Mouse (Mus musculus): ENCODE results near the gene Ccdc3.

The Ccdc3 gene

DNA sequence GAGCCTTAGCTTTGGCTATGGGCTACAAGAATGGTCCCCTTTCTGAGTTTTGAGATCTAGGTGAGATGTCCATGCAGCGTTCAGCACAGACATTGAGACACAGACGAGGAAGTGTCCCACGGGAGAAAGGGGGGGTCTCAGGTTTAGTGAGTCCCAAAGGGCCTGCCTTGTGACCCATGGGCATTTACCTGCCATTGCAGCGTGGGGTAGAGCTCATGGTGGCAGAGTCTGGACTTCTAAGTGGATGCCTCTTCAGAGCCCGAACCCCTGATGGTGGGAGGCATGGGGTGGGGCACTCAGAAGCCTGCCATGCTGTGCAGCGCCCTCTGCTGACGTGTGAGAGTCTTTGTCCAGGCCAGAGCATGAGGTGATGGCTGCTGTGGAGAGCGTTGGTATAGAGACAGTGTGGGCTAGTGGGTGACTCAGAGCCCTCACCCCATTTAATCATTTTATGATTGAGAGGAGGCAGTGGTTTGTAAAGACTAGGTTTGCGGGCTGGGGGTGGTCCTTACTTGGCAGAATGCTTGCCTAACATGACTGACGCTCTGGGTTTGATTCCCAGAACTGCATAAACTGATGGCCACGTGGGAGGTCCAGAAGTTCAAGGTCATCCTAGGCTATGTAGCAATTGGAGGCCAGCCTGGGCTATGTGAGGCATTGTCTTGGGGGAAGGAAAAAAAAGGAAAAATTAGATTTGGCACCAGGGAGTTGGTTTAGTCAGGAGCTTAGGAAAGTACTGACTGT lies 23.6 kb downstream of the Ccdc3 start:
- DNase-seq (ENCODE audit: low read depth, low spot score): peak; percentile 65

DNA sequence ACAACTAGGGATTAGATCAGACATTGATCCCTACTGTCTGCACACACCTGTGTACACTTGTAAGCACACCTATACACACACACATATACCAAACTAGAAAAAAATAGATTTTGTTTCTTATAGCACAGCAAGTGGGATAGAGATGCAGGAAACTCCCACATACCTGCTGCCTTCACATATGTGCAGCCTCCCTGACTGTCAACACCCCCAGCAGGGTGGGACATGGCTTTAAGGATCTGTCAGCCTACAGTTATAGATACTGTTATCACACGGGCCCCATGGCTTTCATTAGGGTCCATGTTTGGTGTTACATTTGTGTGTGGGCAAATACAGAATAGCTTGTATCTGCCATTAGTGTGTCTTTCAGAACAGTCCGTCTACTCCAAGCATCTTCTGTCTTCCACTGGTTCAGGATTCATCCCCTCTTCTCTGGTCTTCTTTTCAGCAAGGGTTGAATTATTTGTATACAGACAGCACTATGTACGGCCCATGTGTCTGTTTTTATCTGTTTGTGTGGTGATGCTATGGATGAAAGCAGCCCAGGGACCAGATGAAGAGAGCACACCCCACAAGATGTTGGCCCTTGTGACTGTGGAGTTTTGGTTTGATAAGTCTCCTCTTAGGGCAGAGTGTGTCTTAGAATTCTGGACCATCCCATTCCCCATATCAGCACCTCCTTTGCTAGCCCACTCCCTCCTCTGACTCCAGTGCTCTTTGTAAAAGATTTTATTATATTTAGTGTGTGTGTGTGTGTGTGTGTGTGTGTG lies 24.5 kb downstream of the Ccdc3 start:
- no peak for DNase-seq (ENCODE audit: low read depth, low spot score)

DNA sequence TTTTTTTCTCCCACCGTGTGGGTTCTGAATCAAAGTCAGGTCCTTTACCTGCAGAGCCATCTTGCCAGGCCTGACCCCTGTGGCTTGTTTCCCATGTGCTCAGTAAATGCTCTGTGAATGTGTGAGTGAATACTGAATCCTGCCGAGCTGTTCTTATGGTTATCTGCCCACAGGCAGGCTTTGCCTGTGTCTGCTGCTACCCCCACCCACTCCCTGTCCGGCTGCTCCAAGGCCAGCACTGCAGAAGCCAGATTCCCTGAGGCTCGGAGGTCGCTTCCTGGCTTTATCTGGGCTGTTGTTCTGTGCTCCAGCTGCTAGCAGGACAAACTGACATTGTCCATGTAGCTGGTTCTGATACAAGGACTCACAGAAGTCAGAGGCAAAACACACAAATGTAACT lies 25.2 kb downstream of the Ccdc3 start:
- DNase-seq (ENCODE audit: low read depth, low spot score): peak; percentile 54

DNA sequence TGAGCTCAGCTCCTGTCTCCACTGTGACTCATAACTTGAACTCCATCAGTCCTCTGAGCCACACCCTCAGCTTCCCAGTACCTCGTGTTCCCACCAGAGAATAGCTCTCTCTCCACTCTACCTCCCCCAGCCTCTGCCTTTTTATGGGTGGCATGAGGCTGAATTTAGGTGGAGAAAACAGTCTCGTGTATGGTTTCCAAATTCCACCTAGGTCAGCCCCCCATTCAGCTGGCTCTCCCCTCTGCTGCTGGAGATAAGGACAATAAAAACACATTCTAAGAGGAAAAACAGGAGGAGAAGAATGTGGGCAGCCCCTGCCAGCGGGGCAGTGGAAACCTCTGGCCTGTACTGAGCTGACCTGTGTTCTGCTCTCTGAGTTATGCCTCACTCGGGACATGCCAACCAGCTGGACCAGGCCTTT lies 28.4 kb downstream of the Ccdc3 start:
- DNase-seq (ENCODE audit: low read depth, low spot score): no peak

DNA sequence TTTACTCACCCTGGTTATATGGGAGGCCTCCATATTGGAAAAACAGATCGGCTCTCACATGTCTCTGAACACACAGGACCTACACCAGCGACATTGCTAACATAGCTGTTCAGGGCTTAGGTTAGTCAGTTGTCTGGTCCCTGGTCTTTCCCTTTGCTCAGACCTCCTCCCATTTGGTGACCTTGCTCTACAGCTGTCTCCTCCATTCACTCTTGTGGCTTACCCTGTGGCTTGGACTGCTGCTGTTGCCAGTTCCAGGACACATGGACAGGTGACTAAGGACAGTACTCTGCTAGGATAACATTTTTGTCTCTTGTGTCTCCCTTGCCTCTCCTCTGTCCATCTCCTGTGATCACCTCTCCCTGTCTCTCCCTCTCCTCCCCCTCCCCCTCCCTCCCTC lies 29.2 kb downstream of the Ccdc3 start:
- DNase-seq (ENCODE audit: low read depth, low spot score): no peak

DNA sequence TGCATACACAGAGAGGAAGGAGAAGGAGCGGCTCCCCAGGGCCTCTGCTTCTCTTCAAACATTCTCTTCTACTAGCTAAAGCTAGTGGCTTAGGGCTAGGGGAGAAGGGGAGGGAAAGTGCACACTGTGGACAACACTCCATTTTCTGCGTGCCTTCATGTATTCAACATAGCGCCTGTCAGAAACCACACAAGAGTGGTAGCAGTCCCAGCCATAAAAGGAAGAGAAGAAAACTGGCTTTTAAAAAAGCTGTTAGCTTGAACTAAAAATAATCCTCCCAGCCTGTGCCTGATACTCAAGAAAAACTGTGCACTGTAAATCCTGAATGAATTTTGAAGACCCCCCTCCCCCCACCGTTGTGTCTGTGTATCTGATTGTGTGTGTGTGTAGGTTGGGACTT lies 33.2 kb downstream of the Ccdc3 start:
- no peak for DNase-seq (ENCODE audit: low read depth, low spot score)

DNA sequence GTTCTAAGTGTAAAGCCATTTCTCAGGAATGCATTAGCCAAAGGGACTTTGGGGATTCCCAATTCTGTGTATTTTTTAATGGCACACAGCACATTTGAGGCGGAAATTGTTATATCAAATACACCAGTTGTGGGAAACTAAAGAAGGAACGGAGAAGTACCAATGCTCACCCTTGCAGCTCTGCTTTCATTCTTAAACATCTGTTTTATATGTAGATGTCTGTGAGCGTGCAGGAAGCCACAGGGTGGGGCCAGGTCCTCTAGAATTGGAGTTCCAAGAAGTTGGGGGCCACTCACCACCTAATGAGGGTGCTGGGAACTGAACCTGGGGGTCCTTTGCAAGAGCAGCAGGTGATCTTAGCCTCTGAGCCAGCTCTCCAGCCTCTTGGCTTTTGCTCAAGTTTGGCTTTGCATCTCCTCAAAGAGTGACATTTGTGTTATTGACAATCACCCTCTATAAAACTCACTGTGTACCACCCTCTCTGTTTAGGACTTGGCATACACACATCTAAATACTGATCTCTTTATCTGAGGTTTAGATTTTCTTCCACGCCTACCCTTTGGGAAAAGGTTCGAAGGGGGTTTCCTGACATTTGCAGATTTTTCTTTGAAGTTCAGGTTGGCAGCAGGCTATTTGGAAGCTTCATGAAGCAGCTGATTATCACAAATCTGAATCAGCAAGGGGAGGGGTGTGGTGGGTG lies 33.9 kb downstream of the Ccdc3 start:
- DNase-seq (ENCODE audit: low read depth, low spot score): peak; percentile 67

DNA sequence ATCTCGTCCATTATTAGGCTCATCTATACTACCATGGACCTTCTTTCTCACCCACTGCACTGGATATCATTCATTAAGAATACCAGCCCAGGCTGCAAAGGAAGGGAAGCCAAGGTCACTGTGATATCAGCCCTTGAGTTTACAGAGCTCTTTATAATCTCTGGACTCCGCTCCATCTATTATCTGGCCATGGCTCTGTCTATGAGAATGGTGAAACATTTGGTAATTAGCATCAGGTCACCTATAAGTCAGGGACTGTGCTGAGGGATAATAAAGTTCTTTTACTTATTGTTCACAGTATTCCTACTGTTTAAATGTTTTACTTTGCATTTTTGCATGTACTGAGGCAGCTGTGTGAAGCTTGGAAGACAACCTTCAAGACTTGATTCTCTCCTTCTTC lies 35.2 kb downstream of the Ccdc3 start:
- no peak for DNase-seq (ENCODE audit: low read depth, low spot score)

DNA sequence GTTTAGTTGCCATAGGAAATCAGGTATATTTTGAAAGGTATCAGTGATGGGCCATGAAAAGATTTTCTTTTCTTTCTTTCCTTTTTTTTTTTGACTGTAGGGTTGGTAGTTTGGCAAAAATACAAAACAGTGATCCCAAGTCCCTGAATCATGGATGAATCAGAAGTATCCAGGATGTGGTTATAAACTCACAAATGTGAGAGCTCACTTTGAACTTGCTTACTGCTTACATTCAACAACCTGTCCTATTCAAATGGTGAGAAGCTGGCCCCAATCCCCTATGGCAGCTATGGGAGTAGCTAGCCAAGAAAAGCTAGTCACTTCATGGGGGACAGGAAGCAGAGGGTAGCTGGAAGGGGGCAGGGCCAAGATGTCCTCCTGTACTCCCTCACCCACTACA lies 37.1 kb downstream of the Ccdc3 start:
- DNase-seq (ENCODE audit: low read depth, low spot score): no peak

DNA sequence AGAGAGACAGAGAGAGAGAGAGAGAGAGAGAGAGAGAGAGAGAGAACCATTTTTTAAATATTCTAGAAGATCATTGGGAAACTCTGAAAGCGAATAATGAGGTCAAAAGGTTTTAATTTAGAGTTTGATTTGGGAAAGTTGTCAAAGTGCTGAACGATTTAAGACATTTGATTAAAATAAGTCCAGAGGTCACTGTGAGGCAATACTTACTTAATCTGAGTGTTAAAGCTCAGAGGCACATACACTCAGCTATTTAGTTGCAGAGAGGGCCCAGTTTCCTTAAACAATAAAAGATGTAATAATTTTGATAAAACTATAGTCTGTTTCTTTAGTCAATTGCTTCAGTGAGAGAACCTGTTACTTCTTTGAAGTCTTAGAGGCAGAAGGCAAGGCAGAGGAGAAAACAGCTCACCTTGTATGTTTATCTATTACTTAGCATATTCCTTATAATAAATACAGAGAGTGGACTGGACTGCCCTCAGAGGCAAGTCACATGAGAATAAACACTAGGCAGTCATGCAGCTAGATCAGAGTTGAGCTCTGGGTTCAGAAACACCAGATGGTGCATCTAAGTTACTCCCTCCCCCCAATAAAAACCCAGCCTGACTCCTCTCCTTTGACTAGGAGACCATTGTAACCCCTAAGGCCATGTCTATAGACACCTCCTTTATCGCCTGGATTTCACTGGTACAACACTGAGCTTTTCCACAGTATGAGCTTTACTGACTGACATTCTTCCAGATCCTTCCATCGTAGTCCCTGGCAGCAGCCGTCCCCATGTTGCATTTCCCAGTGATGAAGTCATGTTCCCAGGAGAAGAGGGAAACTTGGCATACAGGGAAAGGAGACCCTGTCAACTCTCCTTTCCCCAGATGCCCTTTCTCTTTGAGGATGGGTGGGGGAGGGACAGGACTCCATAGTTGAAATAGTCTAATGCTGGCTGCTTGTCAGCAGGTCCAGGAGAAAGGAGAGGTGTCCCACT lies 44.2 kb downstream of the Ccdc3 start:
- DNase-seq (ENCODE audit: low read depth, low spot score): no peak

DNA sequence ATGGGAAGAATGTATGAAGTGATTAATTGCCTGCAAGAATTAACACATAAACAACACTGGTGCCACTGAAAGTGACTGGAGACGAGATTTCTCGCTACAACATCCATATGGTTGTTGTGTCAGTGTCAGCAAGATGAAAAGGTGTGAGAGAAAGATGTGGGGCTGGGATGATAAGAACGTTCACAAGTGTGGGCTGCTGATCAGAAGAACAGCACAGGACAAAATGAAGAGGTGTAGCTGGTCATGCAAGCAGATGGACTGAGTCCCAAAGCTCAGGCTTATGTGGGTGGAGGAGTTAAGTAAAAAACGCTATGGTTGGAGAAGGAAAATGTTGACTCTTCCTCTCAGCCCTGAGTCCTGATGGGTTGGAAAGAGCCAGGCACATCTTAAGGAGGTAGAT lies 46.6 kb downstream of the Ccdc3 start:
- DNase-seq (ENCODE audit: low read depth, low spot score): no peak

DNA sequence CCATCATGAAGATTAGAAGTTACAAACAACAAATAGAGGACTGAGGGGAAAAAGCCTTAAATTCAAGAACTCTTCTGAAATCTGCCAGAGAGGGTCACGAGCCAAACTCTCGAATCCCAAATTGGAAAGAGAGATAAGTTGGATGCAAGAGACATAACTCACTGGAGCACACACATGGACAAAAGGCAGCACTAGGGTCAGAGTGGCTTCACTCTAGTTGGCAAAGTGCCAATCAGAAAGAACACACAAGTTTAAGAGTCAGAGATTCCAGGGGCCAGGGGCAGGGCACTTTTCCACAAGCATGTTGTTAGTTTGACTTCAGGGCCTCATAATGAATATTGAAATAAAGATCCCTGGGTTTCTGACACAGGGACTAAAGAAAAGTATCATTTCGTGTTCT lies 48.1 kb downstream of the Ccdc3 start:
- DNase-seq (ENCODE audit: low read depth, low spot score): no peak

DNA sequence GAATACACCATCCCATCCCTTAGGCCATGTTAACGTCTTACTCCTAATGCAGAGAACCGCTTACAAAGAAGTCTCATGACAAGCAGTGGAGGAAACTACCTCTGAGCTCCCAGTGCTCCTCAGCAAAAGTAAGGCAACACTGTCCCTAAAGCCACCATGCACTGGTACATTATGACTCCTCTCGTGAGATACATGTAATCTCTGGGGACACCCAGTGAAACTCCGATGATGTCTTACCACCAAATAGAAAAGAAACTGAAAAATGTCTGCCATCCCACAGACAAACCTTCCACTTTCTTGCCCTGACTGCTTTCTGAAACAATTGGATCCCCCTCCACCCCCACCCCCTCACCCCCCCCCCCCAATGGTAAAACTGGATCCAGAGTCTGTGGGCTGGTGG lies 54.6 kb downstream of the Ccdc3 start:
- no peak for DNase-seq (ENCODE audit: low read depth, low spot score)

DNA sequence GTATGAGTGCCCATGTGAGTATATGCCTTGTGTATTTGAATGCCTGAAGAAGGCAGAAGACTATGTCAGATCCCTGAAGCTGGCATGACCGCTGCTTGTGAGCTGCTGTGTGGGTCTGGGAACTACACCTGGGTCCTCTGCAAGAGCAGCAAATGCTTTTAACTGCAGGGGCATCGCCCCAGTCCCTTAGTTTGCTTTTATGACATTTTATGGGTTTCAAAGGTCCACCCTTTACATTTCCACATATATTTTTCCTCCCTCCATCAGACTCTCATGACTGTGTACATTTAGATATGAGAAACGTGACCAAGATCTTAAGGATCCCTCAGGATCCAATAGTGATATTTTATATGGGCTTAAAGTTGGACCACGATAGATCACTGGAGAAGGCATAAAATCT lies 55.5 kb downstream of the Ccdc3 start:
- DNase-seq (ENCODE audit: low read depth, low spot score): no peak

DNA sequence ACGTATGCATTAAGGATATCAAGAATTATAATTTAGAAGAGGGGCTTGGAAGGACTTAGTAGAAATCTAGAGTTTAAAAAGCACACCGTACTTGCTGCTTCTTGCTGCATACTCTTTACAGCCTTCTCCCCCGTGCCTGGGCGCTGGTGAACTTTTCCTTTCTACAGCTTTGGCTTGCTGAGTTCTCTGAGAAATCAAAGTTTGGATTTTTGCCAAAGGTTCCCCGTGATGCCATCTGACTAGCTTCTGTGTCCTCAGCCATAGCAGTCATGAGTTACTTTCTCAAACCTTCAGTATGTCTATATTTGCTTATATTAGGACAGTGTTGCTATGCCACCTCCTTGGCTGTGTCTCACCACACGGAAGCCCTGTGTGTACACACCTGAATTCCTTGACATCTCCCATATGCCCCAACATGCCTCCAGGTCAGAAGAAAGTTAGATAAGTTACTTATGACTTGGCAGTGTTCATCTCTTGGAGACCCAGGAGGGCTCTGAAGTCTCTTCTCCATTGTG lies 57.2 kb downstream of the Ccdc3 start:
- DNase-seq (ENCODE audit: low read depth, low spot score): no peak

DNA sequence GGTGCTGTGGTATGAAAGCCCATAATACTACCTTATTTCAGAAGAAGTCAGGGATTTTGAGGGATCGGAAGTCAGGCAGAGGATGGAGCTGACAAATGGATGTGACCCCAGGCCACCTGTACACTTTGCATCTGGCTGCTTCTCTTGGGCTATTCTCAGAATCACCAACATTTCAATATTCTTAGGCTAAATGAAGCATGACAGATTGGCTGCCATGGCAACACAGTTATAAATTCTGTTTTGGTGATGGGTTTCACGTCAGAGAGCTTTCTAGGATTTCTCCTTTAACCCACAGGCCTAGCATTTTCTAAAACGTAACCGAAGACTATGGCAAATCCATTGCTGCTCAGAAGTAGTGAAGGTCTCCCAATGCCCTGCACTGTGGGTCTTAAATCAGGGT lies 59.9 kb downstream of the Ccdc3 start:
- DNase-seq (ENCODE audit: low read depth, low spot score): no peak

DNA sequence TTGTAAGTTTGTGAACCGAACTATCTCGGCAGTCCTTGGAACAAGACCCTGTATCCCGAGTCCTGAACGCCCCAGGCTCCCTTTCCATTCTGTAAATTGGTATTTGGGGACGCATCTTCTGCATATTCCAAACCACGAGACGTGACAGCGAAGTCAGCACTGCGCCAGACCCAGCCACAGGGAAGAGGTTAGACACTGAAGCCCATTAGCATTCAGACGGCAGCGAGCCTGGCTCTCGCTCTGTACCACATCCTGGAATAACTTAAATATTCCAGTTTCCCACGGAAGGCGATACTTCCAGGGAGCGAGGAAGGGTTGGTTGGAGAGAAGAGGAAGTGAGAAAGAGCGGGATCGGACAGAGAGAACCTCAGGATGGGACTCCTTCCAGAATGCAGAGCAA lies 61.7 kb downstream of the Ccdc3 start:
- no peak for DNase-seq (ENCODE audit: low read depth, low spot score)

DNA sequence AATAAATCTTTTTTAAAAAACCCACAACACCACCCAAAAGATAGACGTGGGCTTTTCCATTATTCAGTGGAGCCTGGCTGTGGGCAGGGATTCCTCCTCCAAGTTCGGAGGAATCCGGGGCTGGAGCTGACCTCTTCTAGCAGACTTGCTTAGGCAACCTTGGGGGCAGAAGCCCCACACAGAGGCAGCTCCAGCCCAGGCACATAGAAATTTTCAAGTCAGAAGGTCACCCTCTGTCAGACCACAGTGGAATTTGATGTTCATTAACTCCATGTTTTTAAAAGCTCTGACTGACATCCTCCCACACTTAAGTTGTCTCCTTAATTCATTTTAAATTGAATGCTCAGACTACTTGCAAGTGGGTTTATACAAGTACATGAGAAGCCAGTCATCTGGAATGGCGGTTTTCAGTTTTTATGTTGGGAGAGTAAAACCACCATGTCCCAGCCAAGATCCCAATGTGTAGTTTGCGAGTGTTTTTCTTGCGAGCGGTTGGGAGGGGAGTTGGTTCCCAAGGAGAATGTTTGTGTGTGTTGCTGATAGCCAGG lies 63.3 kb downstream of the Ccdc3 start:
- DNase-seq (ENCODE audit: low read depth, low spot score): no peak

DNA sequence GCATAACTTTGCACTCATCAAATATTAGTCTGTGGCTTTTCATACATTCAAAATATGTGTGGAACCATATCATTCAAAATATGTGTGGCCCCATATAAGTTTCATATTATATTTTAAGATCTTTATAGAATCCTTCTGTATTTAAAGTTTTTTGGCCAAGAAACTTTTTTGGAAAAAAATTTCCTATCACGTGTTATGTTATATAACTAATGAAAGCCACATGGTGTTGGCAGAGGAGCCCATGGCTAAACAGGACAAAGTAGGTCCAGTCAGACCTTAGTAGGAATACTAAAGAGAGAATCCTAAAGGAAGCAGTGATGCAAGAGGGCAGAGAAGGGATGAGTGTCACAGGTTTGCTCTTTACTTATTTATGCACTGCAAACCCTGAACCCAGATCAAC lies 65.6 kb downstream of the Ccdc3 start:
- DNase-seq (ENCODE audit: low read depth, low spot score): no peak

DNA sequence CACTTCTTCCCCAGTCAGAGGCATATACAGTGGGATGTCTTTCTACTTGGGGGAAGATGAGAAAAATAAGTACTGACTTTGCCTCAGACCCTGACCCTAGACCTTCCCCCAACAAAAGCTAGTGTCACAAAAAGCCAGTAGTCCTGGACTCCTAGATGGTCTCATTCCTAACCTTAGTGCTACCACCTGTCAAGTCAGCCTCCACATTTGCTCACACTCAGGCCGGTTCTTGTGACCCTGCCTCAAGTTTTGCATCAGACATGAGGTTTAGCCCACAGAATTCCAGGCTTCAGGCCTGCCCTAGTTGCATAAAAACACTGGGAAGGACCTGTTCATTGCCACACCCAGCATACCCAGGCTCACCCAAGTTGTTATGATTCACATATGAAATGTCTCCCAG lies 67.4 kb downstream of the Ccdc3 start:
- no peak for DNase-seq (ENCODE audit: low read depth, low spot score)

DNA sequence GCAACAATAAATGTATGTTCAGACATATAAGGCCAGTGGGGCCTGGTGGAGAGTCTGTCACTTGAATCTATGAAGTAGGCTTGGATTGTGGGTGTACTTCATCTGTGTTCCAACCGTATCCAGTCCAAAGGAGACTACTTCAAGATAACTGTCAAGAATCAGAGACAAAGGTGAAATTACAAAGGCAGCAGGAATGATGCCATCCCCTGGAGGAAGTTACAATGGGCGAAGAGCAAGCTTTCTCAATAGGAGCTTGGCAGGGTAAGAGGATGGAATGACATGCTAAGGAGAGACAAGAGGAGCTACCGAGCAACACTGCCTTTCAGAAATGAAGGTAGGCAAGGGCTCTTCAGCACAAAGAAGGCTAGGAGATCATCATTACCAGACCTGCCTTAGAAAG lies 69.1 kb downstream of the Ccdc3 start:
- DNase-seq (ENCODE audit: low read depth, low spot score): no peak
